Mouse (Mus musculus) bone marrow, adult 2 months (tissue): Measurements from ENCODE around the gene Gm8978.
"Not testable (repeated sequence)": the region's sequence is repeated elsewhere in the genome, so short reads cannot be mapped to it uniquely, and the experiment has no call there.

Source experiments
- CTCF ChIP-seq: fragments of 200-500 bp; IDR thresholded peaks from 2 replicates; pipeline ENCODE4 v1.5.1; 2011; ENCODE audit warnings: low read length, control low read depth; ENCODE audit not compliant: control insufficient read depth, insufficient read depth
- POLR2A ChIP-seq: fragments of 200-500 bp; IDR thresholded peaks from 2 replicates; pipeline ENCODE4 v1.6.1; 2011; ENCODE audit warnings: low read depth, mild to moderate bottlenecking, control low read depth, low read length, borderline replicate concordance; ENCODE audit not compliant: control insufficient read depth

- TF ChIP-seq CTCF, POLR2A: not testable (repeated sequence)
These were observed 35.3 kb downstream of the Gm8978 start for GRCm38 (mm10) chr19:33589626-33590302.
